Mouse (Mus musculus): ENCODE measurements at regions not wholly inside any gene's neighbourhood (a gene's known extent, or its start where the extent isn't known, plus 50 kb on each side); places are given as distances from the start of the nearest gene placed in this dataset. TPM values are rescaled to one million over a fixed set of nuclear protein-coding genes. Genes with fewer than 3 reads are reported as not detected.

DNA sequence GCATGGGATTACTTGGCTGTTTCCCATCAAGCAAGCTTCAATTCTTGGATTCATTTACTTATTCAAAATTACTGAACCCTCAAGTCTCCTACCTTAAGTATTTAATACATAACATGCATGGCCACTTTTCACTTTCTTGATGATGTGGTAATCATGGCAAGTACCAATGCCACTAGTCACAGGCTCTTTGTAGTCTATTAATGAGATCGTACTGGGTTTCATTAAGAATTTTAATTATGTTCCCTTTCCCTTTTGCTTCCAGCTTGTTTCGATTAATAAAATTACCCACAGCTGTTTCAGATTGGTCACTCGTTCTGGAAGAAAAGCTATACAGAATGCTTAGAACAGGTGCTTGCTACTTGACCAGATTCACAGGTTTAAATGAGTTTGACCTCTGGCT is 238.6 kb downstream of the Nr4a2 start:
- Histone ChIP-seq H3K4me3 (no peak overlapping the region), H3K4me2 (no peak overlapping the region)
- 79% methylated on average over 3 of the region's 3 CpGs for WGBS

GRCm38 (mm10) chr2:56860776-56861175 is 263.0 kb downstream of the Nr4a2 start:
- 47% methylated on average over 2 of the region's 2 CpGs for WGBS
- H3K36me3 ChIP-seq: no peaks in the 10 kb centered on the region
- no peaks in the 10 kb centered on the region for H3K4me1 ChIP-seq (replicated peaks)
- no peak overlapping the region for H3K27ac ChIP-seq (replicated peaks)
- H3K27me3 ChIP-seq: no peaks in the 10 kb centered on the region
- no peak overlapping the region for H3K4me3 ChIP-seq
- no peak overlapping the region for H3K4me2 ChIP-seq
- no peak overlapping the region for H3K9ac ChIP-seq
- ATAC-seq (ENCODE audit: low read depth): no peak
- no peaks in the 10 kb centered on the region for H3K9me3 ChIP-seq

More for the DNA sequence above, 238.6 kb downstream of the Nr4a2 start:
- H3K9ac ChIP-seq: no peak overlapping the region
- H3K36me3 ChIP-seq: no peaks in the 10 kb centered on the region
- no peaks in the 10 kb centered on the region for H3K9me3 ChIP-seq
- no peak for ATAC-seq (ENCODE audit: low read depth)
- H3K4me1 ChIP-seq (replicated peaks): no peaks in the 10 kb centered on the region
- no peak overlapping the region for H3K27ac ChIP-seq (replicated peaks)
- no peaks in the 10 kb centered on the region for H3K27me3 ChIP-seq

GRCm38 (mm10) chr2:56820551-56820950 is 303.3 kb downstream of the Nr4a2 start:
- no peak overlapping the region for H3K4me2 ChIP-seq
- H3K9ac ChIP-seq: no peak overlapping the region
- H3K4me3 ChIP-seq: no peak overlapping the region
- H3K27me3 ChIP-seq: no peaks in the 10 kb centered on the region
- H3K9me3 ChIP-seq: no peaks in the 10 kb centered on the region
- WGBS: 24% methylated on average over 4 of the region's 4 CpGs
- H3K4me1 ChIP-seq (replicated peaks): no peaks in the 10 kb centered on the region
- no peak overlapping the region for H3K27ac ChIP-seq (replicated peaks)
- no peak for ATAC-seq (ENCODE audit: low read depth)
- no peaks in the 10 kb centered on the region for H3K36me3 ChIP-seq

DNA sequence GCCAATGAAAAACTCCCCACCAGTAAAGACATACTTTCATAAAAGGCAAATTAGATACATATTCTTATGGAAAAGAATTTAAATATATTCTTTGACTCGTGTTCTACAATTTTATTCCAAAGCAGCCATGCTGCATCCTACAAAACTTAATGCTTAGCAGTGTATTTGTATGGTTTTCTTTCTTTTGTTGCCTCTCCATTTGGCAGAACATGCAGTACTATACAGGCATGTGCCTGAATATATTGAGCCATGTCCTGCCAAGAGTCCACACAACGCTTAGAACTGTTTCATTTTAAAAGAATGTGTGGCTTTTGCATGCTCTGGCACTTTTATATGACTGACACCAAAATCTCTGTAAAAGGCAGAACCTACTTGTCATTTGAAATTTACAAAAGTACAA is 339.0 kb downstream of the Nr4a2 start:
- H3K4me3 ChIP-seq: no peak overlapping the region
- H3K36me3 ChIP-seq: no peaks in the 10 kb centered on the region
- no peaks in the 10 kb centered on the region for H3K27me3 ChIP-seq
- no peaks in the 10 kb centered on the region for H3K9me3 ChIP-seq
- ATAC-seq (ENCODE audit: low read depth): no peak
- H3K4me2 ChIP-seq: no peak overlapping the region
- WGBS: 77% methylated on average over 2 of the region's 2 CpGs
- no peak overlapping the region for H3K27ac ChIP-seq (replicated peaks)
- H3K9ac ChIP-seq: no peak overlapping the region
- no peaks in the 10 kb centered on the region for H3K4me1 ChIP-seq (replicated peaks)

Small RNAs in the stretch of these regions (microRNA-seq; reads per million reads assigned to microRNA genes)
- gene Mir195b: not detected

Data from neural tube, embryonic 13.5 days (tissue).